Mouse (Mus musculus): ENCODE measurements around the gene Qrich2.
"Not testable (repeated sequence)": the region's sequence is repeated elsewhere in the genome, so short reads cannot be mapped to it uniquely, and the experiment has no call there.

Qrich2 gene

DNA sequence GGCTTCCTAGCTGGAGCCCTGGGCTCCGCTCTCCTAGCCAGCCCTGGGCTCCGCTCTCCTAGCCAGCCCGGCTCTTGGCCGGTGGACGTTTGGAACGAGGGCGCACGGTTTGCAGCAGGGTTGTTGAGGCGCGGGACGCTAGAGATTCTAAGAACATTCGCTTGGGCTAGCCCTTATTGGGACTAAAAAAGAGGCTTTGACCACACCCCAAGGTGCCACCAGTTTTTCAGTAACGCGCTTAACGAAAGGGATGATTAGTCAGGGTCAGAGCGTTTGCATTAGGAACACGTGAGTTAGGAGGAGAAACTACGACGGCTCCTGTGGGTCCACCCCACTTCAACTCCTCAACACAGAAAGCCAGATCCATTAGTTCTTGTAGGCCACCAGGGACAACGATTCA lies at the start of gene Qrich2:
Gene Qrich2 (minus strand): TSS at position 101 of the 400 bp plus-strand sequence.
- CTCF ChIA-PET = interaction anchor here (0.6 kb wide), 1 partner anchor 147 kb away, joined by 6 read pairs; no protein-coding TSS in a partner anchor

GRCm38 (mm10) chr11:116515330-116516020 lies 49.4 kb upstream of the Qrich2 start:
- CTCF ChIA-PET = no interaction called here

DNA sequence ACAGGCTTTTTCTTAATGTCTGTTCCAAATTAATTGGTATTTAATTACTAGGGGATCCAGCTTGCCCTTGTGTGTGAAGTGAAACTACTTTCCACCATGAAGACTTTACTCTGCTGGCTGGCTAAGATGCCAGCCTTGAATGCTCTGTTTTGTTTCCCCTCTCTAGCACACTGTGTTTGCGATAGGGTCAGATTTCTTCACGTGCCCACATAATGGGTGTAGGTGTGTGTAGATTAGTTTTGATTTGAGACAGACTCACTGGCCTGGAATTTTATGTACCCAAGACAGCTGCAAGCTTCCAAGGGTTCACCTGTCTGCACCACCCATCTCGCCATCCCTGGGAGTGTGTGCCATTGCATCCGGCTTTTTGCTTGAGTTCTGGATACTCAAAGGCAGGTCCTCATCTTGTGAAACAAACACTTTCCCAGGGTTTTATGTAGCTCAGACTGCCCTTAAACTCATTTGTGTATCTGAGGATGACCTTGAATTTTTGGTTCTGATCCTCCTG lies 47.5 kb upstream of the Qrich2 start:
- CTCF ChIA-PET = no interaction called here

DNA sequence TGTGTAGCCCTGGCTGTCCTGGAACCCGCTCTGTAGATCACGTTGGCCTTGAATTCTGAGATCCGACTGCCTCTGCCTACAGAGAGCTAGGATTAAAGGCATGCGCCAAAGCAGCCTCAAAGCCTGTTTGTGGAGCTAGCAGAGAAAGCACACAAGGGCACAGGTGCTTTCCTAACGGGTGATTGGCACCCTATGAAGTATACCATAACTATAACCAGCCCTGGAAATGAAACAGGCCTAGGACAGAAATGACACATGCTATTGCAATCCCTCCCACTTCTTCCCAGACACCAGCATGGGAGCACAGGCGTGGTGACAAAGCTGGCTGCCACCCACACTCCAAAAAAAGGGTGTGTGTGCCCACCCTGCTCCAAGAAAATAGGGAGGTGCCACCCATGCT lies 46.9 kb upstream of the Qrich2 start:
- CTCF ChIA-PET = no interaction called here

DNA sequence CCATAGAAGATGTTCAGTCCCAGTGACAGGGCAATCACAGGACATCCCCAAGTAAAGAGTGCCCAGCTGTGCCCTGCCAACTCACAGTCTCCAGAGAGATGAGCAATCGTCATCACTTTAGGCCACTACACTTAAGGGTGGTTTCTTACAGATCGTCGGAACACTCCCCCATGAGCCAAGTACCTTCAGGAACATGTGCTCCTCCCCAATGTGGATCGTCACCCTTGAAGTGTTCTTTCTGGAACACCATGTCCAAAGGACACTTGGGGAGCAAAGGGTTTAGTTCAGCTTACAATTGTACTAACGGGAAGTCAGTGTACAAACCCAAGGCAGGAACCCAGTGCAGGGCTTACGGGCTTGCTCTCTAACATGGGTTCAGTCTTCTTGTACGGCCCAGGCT lies 46.1 kb upstream of the Qrich2 start:
- CTCF ChIA-PET = no interaction called here

DNA sequence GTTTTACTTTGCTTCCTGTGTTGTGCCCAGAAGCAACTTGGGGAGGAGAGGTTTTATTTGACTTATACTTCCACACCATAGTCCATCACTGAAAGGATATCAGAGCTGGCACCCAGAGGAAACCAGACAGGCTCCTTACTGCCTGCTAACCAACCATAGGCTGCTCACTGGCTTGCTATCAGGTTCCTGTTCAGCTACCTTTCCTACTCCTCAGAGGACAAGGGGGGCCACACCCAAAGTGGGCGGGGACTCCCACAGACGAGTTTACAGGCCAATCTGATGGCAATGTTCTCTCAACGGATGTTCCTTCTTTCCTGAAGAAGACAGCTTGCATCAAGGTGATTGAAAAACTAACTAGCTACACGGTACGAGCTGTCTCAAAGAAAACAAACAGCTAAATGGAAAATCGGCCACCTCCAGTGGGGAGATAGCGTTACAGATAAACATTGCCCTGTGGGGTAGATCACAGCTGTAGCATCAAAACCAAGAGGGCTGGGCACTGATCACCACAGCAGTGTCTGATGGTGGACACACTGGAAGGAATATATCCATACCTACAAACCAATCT lies 45.3 kb upstream of the Qrich2 start:
- CTCF ChIA-PET = no interaction called here

GRCm38 (mm10) chr11:116508689-116509088 lies 42.6 kb upstream of the Qrich2 start:
- CTCF ChIA-PET = no interaction called here

DNA sequence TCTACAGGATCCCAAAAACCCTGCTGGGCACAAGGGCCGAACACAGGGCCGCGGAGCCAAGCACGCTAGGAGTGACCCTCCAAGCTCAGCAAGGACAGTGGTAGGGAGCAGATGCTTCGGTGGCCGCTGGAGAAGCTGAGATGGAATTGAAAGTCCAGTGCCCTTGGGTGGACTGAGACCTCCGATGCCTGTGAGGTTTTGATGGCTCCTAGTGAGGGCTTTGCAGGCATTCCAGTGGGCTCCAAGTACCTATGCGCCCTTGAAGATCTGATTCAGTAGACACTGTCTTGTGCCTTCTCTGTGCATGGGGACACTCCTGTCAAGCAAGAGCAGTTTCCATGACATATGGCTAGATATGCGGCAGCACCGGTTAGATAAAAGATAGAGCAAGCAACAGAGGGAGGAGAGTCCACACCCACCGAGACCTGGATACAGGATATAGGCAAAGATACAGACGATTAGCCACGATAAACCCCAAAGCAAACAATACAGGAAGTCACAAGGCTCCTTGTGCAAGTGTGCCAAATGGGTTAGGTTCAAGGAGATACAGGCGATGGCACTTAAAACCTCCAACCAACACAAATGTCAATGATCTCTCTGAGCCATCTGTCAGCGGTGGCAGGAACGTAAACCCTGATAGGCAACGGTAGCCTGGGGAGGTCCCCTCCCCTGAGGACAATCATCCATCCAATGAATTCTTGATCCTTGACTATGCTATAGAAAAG lies 40.3 kb upstream of the Qrich2 start:
- CTCF ChIA-PET = no interaction called here

DNA sequence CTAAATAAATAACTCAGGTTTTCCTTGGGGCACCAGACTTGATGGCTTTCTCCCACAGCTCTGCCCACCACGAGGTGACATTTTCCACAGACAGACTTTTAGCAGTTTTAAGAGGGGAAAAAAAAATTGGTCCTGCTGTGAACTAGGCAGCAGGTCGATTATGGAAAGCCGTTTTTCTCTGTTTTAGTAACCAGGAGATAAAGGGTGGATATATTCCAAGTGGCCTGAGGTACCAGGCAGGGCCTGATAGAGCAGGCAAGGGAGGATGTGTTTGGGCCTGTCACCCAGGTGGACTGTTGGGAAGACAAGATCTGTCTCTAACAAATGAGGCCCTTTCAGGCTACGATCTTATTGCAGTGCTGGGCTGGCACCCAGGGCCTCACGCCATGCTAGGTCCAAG lies 39.5 kb upstream of the Qrich2 start:
- CTCF ChIA-PET = no interaction called here

GRCm38 (mm10) chr11:116504516-116504915 lies 38.5 kb upstream of the Qrich2 start:
- CTCF ChIA-PET = no interaction called here

- CTCF ChIA-PET = no interaction called here
Observed at GRCm38 (mm10) chr11:116501005-116501746, 35.1 kb upstream of the Qrich2 start.

- CTCF ChIA-PET = interaction anchor here (0.6 kb wide), 2 partner anchors 14 to 24 kb away, joined by 3 to 4 read pairs; no protein-coding TSS in a partner anchor
Observed at GRCm38 (mm10) chr11:116499018-116499417, 33.0 kb upstream of the Qrich2 start.

- CTCF ChIA-PET = no interaction called here
Observed at GRCm38 (mm10) chr11:116498596-116498995, 32.6 kb upstream of the Qrich2 start.

- CTCF ChIA-PET = no interaction called here
Observed at GRCm38 (mm10) chr11:116497313-116497712, 31.3 kb upstream of the Qrich2 start.

- CTCF ChIA-PET = interaction anchor here (0.5 to 0.9 kb wide), 4 partner anchors 8 to 512 kb away, joined by 3 to 4 read pairs (median 3); no protein-coding TSS in a partner anchor
Observed at GRCm38 (mm10) chr11:116494474-116495174, 28.6 kb upstream of the Qrich2 start.

DNA sequence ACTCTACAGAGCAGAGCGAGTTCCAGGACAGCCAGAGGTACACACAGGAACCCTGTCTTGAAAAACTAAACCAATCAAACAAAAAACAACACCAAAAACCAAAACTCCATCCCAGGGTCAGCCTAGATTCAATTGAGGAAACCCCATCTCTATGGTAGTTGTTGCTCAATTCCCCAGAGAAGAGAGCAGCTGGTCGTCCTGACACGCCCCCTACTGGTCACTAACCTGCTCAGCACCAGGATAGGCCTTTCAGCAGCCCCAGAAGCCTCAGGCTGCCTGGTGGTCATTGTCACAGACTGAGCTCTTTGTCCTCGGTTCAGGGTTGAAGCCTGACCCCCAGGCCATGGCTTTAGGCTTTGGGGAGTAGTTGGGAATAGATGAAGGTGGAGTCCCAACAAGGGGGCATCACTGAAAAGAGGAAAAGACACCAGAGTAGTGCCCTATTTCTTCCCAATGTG lies 27.8 kb upstream of the Qrich2 start, which contains the start of gene Prpsap1:
Gene Prpsap1 (minus strand): TSS at position 408 of the 458 bp plus-strand sequence.
- CTCF ChIA-PET = interaction anchor here (0.6 kb wide), 1 partner anchor 40 kb away, joined by 3 read pairs; no protein-coding TSS in a partner anchor

DNA sequence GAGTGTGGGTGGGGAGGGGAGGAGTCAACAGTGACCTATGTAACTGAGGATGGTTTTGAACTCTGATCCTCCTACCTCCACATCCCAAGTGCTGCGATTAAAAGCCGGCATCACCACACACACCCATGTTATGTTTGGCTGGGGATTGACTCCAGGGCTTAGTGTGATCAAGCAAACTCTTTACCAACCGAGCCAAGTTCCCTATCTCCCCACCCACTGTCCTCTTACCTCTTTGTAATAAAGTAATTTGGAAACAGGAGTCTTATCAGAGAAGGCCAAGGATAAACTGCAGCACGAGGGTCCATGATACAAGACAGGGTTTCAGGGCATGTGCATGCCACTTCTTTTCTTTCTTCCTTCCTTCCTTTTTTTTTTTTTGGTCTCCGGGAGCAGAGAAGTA lies 27.1 kb upstream of the Qrich2 start:
- CTCF ChIA-PET = no interaction called here

DNA sequence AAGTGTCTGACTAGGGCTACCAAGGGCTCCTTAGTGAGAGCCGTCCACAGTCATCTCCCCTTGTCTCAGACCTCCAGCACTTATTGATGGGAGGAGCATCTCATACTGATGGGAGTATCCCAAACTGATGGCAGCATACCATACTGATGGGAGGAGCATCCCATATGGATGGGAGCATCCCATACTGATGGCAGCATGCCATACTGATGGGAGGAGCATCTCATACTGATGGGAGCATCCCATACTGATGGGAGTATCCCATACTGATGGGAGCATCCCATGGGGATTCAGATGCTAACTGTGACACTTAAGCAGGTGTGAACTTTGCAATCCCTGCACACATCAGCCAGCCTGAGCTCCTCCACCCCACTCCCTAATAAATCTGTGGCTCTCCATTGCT lies 26.5 kb upstream of the Qrich2 start:
- CTCF ChIA-PET = not testable (repeated sequence)

DNA sequence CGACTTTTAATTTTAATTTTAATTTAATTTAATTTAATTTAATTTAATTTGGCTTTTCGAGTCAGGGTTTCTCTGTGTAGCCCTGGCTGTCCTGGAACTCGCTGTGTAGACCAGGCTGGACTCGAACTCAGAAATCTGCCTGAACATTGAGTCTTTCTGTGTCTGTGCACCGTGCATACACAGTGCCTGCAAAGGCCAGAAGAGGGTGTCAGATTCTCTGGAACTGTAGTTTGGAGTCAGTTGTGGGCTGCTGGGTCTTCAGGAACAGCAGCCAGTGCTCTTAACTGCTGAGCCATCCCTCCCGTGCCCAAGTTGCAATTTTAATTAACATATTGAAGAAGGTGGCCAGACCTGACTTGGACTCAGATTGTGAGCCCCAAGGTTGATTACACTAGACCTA lies 25.3 kb upstream of the Qrich2 start:
- CTCF ChIA-PET = no interaction called here

GRCm38 (mm10) chr11:116490232-116491107 lies 24.4 kb upstream of the Qrich2 start:
- CTCF ChIA-PET = no interaction called here

All from spleen, embryonic (tissue).